Mouse (Mus musculus) right cerebral cortex, postnatal 36 days (tissue): ENCODE measurements at regions not wholly inside any gene's neighbourhood (a gene's known extent, or its start where the extent isn't known, plus 50 kb on each side); places are given as distances from the start of the nearest gene placed in this dataset.

Source experiments
- DNase-seq, 2 experiments: peaks; one replicate each; pipeline ENCODE4 v3.0.0; 2022; ENCODE audit warnings: low spot score in 2 of 2, mixed read lengths in 1 of 2

DNA sequence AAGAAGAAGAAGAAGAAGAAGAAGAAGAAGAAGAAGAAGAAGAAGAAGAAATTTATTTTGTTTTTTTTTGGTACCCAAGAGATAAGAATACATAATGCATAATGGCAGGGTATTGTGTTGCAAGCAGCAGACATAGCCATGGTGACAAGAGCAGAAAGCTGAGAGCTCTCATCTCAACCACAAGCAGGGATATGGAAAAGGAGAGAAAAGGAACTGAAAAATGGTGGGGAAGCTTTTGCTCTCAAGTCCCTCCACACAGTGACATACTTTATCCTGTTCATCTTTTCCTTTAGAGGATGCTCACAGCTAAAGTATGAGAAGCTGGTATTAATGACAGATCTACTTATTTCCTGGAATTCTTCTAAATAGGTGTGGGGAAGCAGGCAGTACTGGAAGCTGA lies 115.2 kb upstream of the Pik3r1 start:
- DNase-seq, result no peak

DNA sequence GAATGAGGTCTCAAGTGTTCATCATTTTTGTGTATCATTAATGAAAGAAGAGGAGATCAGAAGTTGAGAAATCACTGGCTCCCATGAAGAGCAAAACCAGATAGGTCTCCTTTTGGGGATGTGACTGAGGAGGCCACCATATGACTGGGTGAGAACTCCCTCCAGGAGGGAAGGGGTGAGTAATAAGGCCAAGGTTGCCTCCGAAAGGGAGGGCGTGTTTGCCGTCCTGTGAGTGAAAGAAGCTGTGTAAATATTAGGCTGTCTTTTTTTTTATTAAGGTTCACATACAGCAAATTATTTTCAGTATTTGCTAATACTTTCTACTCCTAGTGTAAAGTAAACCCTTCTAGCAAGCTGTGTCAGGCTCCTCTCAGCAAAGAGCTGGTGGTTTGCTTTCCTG lies 116.7 kb upstream of the Pik3r1 start:
- no peak for DNase-seq

DNA sequence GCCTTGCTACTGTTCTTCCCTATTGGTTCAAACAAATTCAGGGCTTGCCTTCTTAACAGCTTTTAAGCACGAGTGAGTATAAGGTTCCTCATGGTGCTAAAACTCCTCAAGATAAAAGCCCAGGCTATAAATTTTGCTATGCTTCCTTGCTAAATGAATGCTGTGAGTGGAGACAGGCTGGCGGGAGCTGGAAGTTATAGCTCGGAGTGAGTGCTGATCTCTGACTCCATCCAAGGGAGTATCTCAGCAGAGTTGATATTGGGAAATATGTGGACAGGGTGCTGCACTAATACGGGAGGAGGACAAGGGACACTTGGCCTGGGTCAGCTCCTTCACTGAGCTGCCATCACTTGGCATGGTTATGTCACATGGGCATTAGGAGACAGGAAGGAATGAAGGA lies 123.5 kb upstream of the Pik3r1 start:
- DNase-seq, result no peak

DNA sequence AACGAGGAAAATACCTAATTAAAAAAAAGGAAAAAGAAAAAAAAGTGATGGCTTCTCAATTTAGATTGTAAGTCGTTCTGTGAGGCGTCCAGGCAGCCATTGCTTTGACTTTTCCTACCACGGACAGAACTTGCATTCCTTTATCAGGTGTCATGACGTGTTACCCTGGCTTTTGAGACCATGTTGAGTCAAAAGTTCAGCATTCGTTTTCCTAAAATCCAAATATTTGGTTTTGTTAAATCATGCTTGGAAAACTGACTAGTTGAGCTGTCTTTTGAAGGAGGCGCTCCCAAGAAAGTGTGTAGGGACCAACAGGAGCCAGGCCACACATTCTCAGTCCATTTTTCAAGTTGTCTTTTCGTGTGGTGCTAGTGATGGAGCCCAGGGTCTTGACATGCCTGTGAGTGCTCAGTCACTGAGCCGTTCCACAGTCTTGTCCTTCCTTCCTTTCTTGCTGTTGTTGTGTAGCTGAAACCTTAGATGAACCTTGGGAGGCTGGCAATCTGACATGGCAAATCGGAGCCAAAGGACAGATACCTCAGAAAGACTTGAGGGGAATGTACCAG lies 125.1 kb upstream of the Pik3r1 start:
- DNase-seq, result no peak

DNA sequence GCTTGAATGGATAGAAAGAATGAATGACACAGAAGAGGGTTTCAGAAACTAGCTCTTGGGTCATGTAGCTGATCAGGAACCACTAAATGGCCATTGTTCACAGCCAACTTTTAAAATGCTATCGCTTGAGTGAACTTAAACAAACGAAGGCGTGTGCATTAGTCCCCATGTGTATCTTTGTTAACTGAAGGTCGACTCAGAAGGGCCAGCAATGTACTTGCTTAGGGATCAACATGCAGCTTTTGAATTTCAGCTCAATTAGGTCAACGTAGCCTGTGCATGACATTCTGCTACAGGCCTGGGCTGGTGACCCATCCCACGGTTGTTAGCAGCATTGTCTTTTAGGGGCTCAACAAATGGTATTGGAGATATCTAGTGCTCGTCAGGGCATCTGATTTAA lies 127.1 kb upstream of the Pik3r1 start:
- no peak for DNase-seq

DNA sequence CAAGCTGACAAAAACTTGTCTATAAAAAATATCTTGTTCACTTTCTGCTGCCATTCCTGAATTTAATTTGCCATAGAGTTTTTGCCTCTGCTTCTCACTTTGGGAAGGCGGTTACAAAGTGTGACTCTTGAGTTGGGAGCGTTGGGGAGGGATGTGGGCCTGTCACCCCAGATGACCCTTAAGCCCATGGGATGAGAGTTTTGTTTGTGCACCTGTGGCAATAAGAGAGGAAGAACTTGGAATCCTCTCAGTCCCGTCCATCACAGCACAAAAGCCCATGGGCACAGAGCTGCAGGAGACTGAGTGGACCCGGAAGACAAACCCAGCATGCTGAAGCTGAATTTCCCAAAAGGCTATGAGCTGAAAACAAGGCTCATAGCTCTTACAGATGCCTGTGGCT lies 127.7 kb upstream of the Pik3r1 start:
- no peak for DNase-seq

DNA sequence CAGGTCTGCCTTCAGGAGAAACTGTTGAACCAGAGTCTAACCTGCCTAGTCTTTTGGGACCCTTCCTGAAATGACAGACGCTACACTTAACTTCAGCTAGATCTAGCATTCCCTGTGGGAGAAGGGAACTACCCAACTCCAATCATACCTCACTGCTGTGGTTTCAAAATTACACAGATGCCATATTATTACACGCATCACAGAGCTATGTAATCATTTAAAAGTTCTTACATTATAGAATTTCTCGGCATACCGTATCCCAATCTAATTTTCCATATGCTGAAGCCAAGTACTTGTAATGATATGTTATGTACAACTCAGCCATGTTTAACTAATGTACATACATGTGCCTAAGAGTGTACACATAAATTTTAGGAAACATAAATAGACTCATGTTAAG lies 128.9 kb upstream of the Pik3r1 start:
- DNase-seq, result no peak

DNA sequence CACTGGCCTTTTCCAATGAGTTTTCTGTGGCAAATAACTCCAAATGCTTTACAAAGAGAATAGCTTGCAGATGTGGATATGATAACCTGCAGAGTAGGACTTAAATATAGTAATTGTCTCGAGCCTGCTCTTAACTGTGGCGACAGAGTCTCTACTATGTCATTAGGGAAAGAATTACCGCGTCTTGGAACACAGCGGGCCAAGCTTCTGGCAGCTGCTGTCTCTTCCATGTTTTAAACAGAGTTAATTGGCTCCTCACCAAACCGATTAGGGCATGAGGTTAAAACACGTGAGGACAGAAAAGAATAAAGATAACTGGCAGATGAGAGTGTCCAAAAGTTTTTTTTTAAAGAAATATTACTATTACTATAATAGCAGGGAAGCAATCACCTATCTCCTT lies 134.2 kb upstream of the Pik3r1 start:
- DNase-seq, result no peak

DNA sequence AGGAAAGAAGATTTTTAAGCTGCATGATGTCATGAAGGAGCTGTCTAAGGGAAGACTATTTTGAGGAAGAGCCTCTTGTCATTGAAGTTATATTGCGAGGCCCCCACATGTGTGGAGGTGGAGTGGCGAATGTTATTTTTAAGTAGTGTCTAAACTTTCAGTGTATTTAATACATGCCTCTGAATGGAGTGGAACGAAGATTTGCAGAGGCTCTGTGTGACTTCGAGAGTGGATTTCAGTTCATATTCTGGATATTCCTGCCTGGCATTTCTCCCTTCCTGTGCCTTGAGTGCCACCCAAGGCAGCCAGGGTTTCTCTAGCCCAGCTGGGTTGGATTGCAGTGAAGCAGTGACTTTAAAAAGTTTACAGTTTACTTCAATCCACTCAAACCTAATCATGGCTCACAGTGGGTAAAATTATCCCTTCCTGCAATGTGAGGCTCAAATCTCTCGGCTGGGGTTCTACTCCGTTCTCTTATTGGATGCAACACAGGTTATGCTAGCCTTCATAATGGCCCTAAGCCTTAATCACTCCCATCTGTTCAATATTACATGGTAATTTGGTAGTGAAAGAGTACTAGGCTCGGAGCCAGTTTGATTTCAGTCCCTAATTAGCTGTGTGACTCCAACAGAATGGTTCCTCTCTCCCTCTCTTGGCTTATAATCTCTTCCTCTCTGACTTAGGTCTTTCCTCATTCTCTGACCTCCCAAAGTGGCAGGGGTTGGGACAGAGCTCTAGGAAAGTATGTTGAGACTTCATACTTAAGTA lies 138.1 kb upstream of the Pik3r1 start:
- DNase-seq, result peak; percentile 48 to 82

DNA sequence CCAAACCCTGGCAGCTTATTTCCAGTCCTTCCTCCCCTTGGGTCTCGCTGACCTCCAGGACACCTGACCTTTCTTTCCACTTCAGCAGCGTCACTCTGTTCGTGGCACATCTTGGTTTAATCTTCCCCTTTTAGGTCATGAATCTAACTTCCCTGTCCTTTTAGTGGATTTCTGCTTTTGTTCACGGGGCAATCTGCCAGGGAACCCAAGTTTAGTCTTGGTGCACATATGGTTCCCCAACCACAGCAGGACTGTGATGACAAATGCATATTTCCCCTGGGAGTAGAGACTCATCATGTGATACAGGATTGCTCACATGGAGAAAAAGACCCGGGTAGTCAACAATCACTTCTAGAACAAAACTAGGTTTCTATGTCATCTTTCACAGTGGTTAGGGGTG lies 141.0 kb upstream of the Pik3r1 start:
- DNase-seq, result peak; percentile 22 to 32

DNA sequence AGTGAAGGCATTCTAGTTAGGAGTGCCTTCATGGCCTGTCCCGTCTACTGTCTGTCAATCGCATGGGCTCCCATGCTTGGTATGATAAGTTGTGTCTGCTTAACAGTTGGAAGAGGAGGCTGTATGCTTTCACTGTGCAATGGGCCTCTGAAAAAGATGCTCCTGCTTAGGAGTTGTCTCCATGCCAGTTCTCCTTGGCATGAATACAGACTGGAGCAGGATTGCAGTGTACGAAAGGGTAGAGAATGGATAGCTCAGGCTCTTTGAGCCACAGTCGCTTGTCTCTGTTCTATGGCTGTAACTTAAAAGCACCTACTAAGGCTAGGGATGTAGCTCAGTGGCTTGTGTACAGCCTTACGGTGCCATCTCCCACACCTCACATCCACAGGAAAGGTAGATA lies 142.7 kb upstream of the Pik3r1 start:
- no peak for DNase-seq

DNA sequence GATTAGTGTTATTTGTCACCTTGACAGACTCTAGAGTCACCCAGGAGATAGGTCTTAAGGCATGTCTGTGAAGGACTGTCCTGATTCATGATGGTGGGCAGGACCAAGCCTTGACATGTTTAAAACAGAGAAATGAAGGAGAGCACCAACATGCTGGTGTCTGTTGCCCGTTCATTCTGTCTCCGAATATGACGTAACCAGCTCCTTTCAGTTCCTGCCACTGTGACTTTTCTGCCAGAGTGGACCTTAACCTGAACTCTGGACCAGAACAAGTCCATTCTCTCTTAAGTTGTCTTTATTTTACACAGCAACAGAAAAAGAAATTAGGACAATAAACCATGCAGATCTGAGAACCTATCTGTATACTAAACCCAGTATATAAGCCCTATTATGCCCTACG lies 146.1 kb upstream of the Pik3r1 start:
- DNase-seq, result no peak

DNA sequence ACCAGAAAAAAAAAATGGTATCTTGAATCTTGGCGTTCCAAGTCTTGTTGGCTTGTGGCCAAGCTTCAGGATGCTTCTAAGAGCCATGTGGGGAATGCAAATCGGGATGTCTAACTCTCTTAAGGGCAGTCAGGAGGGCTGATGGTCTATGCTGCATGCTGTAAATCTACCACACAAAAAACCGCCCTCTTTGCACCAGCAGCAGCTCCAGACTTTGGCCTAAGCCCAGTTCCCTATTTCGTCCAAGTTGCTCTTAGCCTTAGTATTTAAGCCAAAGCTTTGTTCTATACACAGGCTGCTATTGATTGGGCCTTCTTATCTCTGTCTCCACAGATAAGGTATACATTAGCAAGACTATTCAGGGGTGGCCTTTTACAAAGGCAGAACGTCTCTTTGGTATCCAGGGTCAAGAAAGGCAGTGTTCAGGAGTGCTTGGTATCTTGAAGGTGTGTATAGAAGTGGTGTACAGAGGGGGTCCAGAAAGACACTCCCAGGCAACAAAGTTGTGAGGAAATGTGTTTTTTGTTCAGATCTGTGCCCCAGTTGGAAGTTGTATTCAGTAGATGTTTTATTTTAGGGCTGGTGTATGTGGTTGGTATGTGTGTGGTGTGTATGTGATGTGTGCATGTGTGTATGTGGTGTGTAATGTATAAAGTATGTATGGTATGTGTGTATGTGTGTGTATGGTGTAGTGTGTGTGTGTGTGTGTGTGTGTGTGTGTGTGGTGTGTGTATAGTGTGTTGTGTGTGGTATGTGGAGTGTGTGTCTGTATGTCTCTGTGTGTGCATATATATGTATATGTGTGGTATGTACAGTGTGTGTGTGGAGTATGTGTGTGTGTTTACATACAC lies 146.9 kb upstream of the Pik3r1 start:
- peak; percentile 26 to 53 for DNase-seq

DNA sequence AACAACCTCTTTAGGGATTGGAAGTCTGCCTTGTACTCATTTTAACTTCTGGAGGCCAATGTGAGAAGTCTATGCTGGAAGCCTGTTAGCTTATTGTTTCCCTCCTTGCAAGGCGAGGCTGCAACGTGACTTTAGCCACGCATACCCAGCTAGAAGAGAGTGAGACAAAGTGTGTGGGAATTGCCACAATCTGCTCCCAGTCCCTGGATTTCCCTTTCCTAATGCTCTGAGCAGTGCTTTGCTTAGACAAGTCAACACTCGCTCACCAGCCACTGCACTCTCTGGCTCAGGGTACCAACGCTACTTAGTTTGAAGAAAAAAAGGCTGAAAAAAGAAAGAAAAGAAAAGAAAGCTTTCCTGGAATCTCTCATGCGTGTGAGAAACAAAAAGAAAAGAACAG lies 147.5 kb upstream of the Pik3r1 start:
- DNase-seq, result peak; percentile 26 to 66

DNA sequence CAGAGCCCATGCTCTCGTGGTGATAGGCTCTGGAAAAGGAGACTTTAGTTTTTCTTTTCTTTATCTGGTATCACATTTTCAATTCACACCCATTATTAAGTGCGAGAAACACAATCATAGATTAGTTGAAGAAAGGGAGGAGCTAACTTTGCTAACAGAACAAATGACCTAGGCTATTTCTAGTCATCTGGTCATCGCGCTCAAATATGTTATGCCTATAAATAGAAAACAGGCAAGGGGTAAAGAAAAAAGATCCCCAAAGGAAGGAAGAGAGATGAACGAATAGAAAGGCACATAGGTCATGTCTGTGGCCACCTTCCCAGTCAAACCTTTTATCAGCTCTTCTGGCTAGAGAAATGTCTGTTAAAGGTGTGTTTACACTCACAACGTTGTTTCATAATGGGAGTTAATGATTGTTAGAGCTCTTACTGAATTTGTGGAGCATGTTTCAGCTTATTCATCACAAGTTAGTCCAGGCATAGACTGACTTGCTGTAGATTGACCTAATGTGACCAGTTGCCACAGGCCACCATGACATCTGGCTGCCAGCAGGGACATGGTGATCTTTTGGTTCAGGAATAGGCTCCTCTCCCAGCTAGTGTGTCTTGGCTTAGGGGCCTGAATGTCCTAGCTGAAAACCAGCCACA lies 148.1 kb upstream of the Pik3r1 start:
- no peak for DNase-seq

DNA sequence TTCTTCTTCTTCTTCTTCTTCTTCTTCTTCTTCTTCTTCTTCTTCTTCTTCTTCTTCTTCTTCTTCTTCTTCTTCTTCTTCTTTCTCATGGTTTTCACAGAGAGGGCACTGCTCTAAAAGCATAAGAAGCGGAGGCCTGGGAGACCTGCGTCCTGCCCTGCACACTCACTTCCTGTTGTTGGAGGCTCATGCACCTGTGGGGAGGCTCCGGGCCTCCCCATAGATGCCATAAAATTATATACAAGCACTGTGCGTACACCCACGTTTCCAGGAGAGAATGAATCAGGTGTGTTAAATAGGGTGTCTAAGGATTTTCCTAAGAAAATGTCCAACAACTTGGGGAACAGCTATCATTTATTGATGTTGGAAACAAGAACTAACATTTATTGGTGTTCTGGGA lies 148.9 kb upstream of the Pik3r1 start:
- DNase-seq, result no peak

DNA sequence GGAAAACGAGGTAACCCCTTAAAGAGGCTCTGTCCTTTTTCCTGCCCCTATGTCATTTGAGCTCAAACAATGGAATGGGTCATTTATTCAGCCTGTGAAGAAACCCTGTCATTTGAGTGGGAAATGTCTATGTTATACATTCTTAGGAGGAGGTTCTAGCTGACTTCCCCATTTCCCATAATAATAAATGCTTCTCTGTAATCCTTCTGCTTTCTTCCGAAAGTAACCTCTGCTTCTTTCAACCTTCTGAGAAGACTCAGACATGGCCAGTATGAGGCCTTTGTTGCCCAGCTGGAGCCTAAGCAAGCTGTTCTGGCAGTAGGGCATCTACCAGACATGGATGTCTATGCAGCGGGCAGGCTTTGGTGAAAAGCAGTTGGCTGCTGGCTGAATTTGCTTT lies 150.2 kb upstream of the Pik3r1 start:
- DNase-seq, result no peak

DNA sequence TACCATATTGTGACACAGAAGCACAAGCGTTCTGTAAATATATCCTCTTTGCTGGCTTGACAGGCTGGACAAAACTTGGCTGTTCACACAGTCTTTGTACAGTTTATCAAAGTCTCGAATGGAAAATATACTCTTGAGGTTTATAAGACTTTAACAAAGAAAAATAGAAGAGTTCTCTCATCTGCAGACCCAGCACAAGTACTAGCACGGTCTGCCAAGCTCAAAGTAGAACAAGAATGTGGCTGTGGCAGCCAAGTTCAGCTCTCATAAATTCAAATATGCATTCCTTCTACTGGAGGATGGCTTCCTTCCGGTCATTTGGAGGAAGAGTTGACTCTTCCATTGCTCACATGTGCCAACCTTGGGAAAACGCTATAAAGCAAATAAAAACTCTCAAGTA lies 151.2 kb upstream of the Pik3r1 start:
- DNase-seq, result no peak

DNA sequence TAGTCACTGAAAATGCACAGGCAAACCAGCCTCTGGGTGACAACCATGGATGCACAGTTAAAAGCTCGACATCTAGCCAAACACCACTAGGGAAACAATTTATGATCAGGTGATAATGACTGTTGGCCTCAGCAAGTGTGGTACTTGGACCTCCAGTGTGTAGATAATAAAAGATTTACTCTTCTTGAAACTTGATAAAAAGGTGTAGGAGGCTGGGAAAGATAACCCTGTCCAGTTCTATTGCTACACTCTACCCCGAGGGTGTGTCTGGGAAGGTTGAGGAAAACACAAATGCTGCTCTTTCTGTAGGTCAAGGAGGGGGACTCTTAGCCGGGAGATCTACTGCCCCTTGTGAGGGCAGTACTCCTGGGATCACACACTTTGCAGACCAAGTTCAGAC lies 152.4 kb upstream of the Pik3r1 start:
- no peak for DNase-seq

DNA sequence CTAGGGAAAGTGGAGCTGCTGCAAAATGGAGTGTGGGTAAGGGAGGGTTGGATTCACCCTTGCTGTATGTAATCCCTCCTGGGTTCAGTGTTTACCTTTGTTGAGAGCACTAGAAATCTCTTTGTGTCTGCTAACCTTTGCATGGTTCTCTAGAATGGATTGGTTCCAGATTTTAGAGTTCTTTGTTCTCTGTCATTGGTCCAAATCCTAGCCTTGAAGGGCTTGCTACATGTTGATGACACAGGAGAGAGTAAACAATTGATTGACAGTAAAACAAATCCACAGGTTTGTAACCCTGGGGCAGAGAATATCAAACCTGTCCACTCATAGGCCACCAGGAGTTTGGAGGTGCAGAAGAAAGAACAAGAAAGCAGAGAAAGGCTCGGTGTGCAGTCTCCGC lies 156.6 kb upstream of the Pik3r1 start:
- DNase-seq, result no peak

DNA sequence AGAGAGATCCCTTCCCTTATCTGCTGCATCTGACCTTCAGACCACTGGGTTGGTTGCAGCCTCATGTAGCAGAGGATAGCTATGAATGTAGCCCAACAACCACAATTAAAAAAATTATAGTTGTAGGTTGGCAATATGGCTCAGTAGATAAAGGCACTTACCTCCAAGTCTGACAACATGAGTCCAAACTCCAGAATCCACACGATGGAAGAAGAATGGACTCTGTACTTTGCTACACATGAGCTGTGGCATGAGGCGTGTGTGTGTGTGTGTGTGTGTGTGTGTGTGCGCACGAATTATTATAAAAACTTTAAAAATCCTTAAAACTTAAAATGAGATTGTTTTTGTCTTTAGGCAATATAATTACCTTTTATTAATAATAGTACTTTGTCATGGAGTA lies 163.2 kb upstream of the Pik3r1 start:
- no peak for DNase-seq

DNA sequence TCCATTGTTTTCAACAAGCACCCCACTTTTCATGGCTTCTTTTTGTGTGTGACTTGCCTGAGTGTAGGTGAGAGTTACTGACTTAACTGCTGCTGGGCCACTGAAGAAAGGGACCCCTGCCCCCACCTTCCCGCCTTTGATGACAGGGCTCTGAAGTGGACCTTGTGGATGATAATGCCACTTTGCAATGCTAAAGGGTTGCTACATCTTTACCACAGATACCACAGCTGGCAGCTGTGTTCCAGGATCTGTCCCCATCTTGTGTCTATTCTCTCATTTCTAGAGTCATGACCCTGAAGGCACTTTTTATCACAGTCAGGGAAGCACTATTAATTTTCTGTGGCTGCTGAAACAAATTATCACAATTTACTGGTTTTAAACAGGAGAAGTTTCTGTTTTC lies 163.9 kb upstream of the Pik3r1 start:
- DNase-seq, result no peak
